Mouse (Mus musculus) liver, embryonic 14.5 days (tissue): ENCODE measurements around the gene Hnrnpa3.
"Not testable (repeated sequence)": the region's sequence is repeated elsewhere in the genome, so short reads cannot be mapped to it uniquely, and the experiment has no call there.

Experiments
- CTCF ChIP-seq: IDR thresholded peaks from 2 replicates; pipeline ENCODE4 v1.5.1; 2016; ENCODE audit warnings: antibody characterized with exemption, low read depth, control low read depth
- EP300 ChIP-seq: IDR thresholded peaks from 2 replicates; pipeline ENCODE4 v1.6.1; 2016; ENCODE audit warnings: antibody characterized with exemption, low read depth

DNA sequence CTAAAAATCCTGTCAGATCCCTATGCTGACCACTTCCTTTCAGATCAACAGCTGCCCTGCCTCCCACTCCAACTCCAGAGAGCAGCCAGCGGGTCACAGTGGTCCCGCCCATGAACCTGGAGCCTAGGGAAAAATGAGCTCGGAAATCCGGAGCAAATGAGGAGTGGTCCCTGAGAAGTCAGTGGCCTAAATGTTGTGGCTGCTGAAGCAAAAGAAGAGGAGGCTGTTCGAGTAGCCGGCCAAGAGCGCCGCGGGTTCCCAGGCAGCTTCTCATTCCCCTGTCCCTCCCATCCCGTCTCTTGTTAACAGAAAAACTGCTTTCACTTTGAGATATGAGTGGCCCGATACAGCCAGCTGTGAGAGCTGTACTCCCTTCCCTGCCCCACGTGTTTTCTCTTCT lies 19.5 kb upstream of the Hnrnpa3 start:
- TF ChIP-seq EP300, CTCF: not testable (repeated sequence)
